29 mouse cellular contexts compared by ENCODE assay signal in the genomic region with DNA sequence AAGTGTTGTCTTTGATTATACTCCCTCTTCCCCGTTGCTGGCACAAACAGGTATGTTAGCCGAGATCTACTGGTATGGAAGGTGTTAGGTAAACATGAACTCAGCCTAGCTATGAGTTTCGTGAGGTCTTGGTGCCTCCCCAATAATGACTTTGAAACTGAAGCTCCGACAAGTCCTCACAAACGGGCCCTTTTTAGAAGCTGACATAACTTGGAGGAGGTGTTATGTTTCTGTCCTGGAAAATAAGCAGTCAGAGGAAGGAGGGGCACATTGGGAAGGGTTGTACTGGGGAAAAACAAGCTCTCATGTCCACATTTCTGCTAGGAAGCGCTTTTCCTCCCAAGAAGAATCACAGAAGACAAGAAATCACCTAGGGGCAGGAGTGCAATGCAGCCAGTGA. TPM values are rescaled to one million over a fixed set of nuclear protein-coding genes. Genes with fewer than 3 reads are reported as not detected.
A peak's percentile ranks its signal among the peaks of the same experiment; 100 is the strongest.
DNase-seq lines count a peak whose midpoint lies in the region; TF ChIP-seq lines count a peak whose summit lies in the region.
"Had no signal": no experiment of that assay in that cellular context is flagged by ENCODE, and none has a peak within 500 bp of the region (broad histone marks: within the 10 kb centered on the region; RNA-seq: fewer than 3 reads in every experiment).

No protein-coding gene starts in this region.

- intact Hi-C loops in gastrocnemius, adult 2 months (cut with DNase I) = loop anchor here (2.0 kb wide), 1 partner anchor 30 kb away; no protein-coding TSS in a partner anchor

- 55% methylated on average over 6 of the region's 6 CpGs for WGBS in lung, adult 2 months

- H3K27ac ChIP-seq in gastrocnemius, adult 2 months = peak overlapping the region; percentile 89
- H3K27ac ChIP-seq: embryonic facial prominence, embryonic 10.5 days; embryonic facial prominence, embryonic 13.5 days; forebrain, embryonic 12.5 days; forebrain, embryonic 15.5 days; heart, embryonic 15.5 days; hindbrain, embryonic 14.5 days; hindbrain, postnatal 0 days had no signal

- no peaks in the 10 kb centered on the region for H3K4me1 ChIP-seq in lung, adult 2 months (ENCODE audit: control insufficient read depth, insufficient read depth, low read length)
- H3K4me1 ChIP-seq: embryonic facial prominence, embryonic 10.5 days; embryonic facial prominence, embryonic 13.5 days; forebrain, embryonic 12.5 days; forebrain, embryonic 15.5 days; heart, embryonic 15.5 days had no signal

- peak; percentile 29 for DNase-seq in gastrocnemius, adult 2 months
- no peak for DNase-seq in gastrocnemius, postnatal 4 days (ENCODE audit: low spot score in 2 of 2)
- peak; percentile 12 for DNase-seq in right cerebral cortex, adult 18-20 months
- no peak for DNase-seq in right cerebral cortex, postnatal 36 days (ENCODE audit: low spot score in 2 of 2)
- peak; percentile 85 for DNase-seq in skeletal muscle tissue, adult 2 months (ENCODE audit: low read depth, low spot score)
- no peak for DNase-seq in lung, adult 2 months
- DNase-seq: adrenal gland, adult 2 months; adrenal gland, postnatal 14 days; cerebellum, adult 11-12 months; cerebellum, adult 8-10 months; cerebellum, postnatal 10 days; cerebellum, postnatal 36 days; embryo, embryonic 11 days; gastrocnemius, postnatal 14 days; heart, adult 18-20 months; heart, postnatal 10 days; heart, postnatal 4 days had no signal

- no peak for TF ChIP-seq POLR2A in lung, adult 2 months (IDR thresholded peaks at IDR 0.05; ENCODE audit: borderline replicate concordance, extremely low read depth, low read depth, low read length)

- peak overlapping the region; percentile 24; the same call in 1 of the 2 replicates for H3K4me3 ChIP-seq in gastrocnemius, adult 2 months
- no peak overlapping the region for H3K4me3 ChIP-seq in lung, adult 2 months (replicated peaks; ENCODE audit: extremely low read depth, low read depth, low read length)
- H3K4me3 ChIP-seq: embryonic facial prominence, embryonic 10.5 days; embryonic facial prominence, embryonic 13.5 days; erythroblast, embryonic 14.5 days; forebrain, embryonic 12.5 days; forebrain, embryonic 15.5 days; heart, embryonic 12.5 days; heart, embryonic 15.5 days had no signal

- TF ChIP-seq CTCF in gastrocnemius, adult 2 months (IDR thresholded peaks at IDR 0.05) = no peak
- TF ChIP-seq CTCF in lung, adult 2 months (IDR thresholded peaks at IDR 0.05; ENCODE audit: insufficient read depth, low read length) = no peak

RNA-seq across cellular contexts. Expression of gene Shisa2, which starts 31.5 kb away (rescaled TPM):
- total RNA-seq in gastrocnemius, adult 2 months (2021) = 10 to 100 TPM; 70.6 to 96.6 TPM
- 10 to 100 TPM; 72.4 to 88.9 TPM for total RNA-seq in gastrocnemius, postnatal 4 days (2021)
- 8.1 and 10.9 TPM in 2 replicates for polyA plus RNA-seq in lung, adult 2 months (2012; rRNA removed)
- total RNA-seq: MEL had no signal
- polyA plus RNA-seq: CD4-positive, CD25-positive, alpha-beta regulatory T cell, adult 4 months; erythroblast, embryonic 14.5 days; inflammation-experienced regulatory T-cells, adult 6 months had no signal

RNA-seq across cellular contexts. Expression of gene Cdadc1, which starts 58.8 kb away (rescaled TPM):
- total RNA-seq in gastrocnemius, adult 2 months (2021) = 10 to 100 TPM; 29.4 to 36.3 TPM
- 10 to 100 TPM; 27.3 to 29.5 TPM for total RNA-seq in gastrocnemius, postnatal 4 days (2021)
- polyA plus RNA-seq in lung, adult 2 months (2012; rRNA removed) = 6.3 and 9.9 TPM in 2 replicates

Comparison
In these comparisons a context has a peak if more than half of its experiments do, and no peak if none do; other contexts are left out.
1. DNase-seq: peak in gastrocnemius, adult 2 months (single experiment), right cerebral cortex, adult 18-20 months (single experiment) and skeletal muscle tissue, adult 2 months (single experiment); none in gastrocnemius, postnatal 4 days (0 of 2), right cerebral cortex, postnatal 36 days (0 of 2) and lung, adult 2 months (single experiment).